Mouse (Mus musculus): Measurements from ENCODE around the gene 0610010K14Rik.

The 0610010K14Rik gene

GRCm38 (mm10) chr11:70234497-70234896 is 3.2 kb downstream of the 0610010K14Rik start:
- no peak for DNase-seq

- DNase-seq, result no peak
Observed at GRCm38 (mm10) chr11:70234037-70234436, 3.7 kb downstream of the 0610010K14Rik start.

GRCm38 (mm10) chr11:70233016-70233415 is 4.7 kb downstream of the 0610010K14Rik start:
- no peak for DNase-seq

GRCm38 (mm10) chr11:70232546-70232945 is 5.2 kb downstream of the 0610010K14Rik start:
- DNase-seq, result no peak

GRCm38 (mm10) chr11:70230239-70230727 is 7.4 kb downstream of the 0610010K14Rik start:
- DNase-seq, result peak; percentile 53 to 62

GRCm38 (mm10) chr11:70229260-70230010 is 8.3 kb downstream of the 0610010K14Rik start, which contains the start of gene Bcl6b:
TSS of gene Bcl6b (minus strand) at chr11:70229798.
- DNase-seq, result no peak

- peak; percentile 67 to 73 for DNase-seq
Observed at GRCm38 (mm10) chr11:70228828-70229227, 8.9 kb downstream of the 0610010K14Rik start.

GRCm38 (mm10) chr11:70227661-70228245 is 10.0 kb downstream of the 0610010K14Rik start:
- no peak for DNase-seq

GRCm38 (mm10) chr11:70227126-70227525 is 10.6 kb downstream of the 0610010K14Rik start:
- DNase-seq, result no peak

- no peak for DNase-seq
Observed at GRCm38 (mm10) chr11:70226602-70226890, 11.2 kb downstream of the 0610010K14Rik start.

GRCm38 (mm10) chr11:70225798-70226601 is 11.7 kb downstream of the 0610010K14Rik start:
- DNase-seq, result no peak

- DNase-seq, result no peak
Observed at GRCm38 (mm10) chr11:70223724-70224123, 14.0 kb downstream of the 0610010K14Rik start.

- DNase-seq, result no peak
Observed at GRCm38 (mm10) chr11:70221603-70222500, 15.9 kb downstream of the 0610010K14Rik start.

GRCm38 (mm10) chr11:70220731-70221602 is 16.7 kb downstream of the 0610010K14Rik start, which contains the start of gene Slc16a13:
TSS of gene Slc16a13 (minus strand) at chr11:70221064.
- DNase-seq, result peak; percentile 81 to 90

GRCm38 (mm10) chr11:70220323-70220722 is 17.4 kb downstream of the 0610010K14Rik start:
- no peak for DNase-seq

- DNase-seq, result no peak
Observed at GRCm38 (mm10) chr11:70219873-70220272, 17.8 kb downstream of the 0610010K14Rik start.

- DNase-seq, result no peak
Observed at GRCm38 (mm10) chr11:70218741-70219470, 18.8 kb downstream of the 0610010K14Rik start.

- no peak for DNase-seq
Observed at GRCm38 (mm10) chr11:70218039-70218438, 19.7 kb downstream of the 0610010K14Rik start.

- no peak for DNase-seq
Observed at GRCm38 (mm10) chr11:70216103-70216502, 21.6 kb downstream of the 0610010K14Rik start.

- DNase-seq, result no peak
Observed at GRCm38 (mm10) chr11:70215301-70215700, 22.4 kb downstream of the 0610010K14Rik start.

- no peak for DNase-seq
Observed at GRCm38 (mm10) chr11:70214856-70215209, 22.9 kb downstream of the 0610010K14Rik start.
